Comparison of ENCODE assay signal across 9 mouse cellular contexts in genomic region chr19:45161093-45161492, GRCm38 (mm10). TPM values are rescaled to one million over a fixed set of nuclear protein-coding genes. Genes with fewer than 3 reads are reported as not detected.
DNase-seq lines count a peak whose midpoint lies in the region; ATAC-seq and TF ChIP-seq lines count a peak whose summit lies in the region.
"Had no signal": no experiment of that assay in that cellular context is flagged by ENCODE, and none has a peak within 500 bp of the region (broad histone marks: within the 10 kb centered on the region; RNA-seq: fewer than 3 reads in every experiment).

No protein-coding gene starts in this region.

- no peaks in the 10 kb centered on the region for H3K9me3 ChIP-seq in embryonic facial prominence, embryonic 15.5 days (replicated peaks)
- H3K9me3 ChIP-seq in limb, embryonic 10.5 days (replicated peaks): no peaks in the 10 kb centered on the region

- ATAC-seq in embryonic facial prominence, embryonic 15.5 days (ENCODE audit: insufficient number of reproducible peaks, low FRiP score, low TSS enrichment, low read depth): no peak

- H3K4me3 ChIP-seq in testis, adult 2 months (ENCODE audit: control insufficient read depth, low read depth, low read length): no peak overlapping the region
- H3K4me3 ChIP-seq in bone marrow, adult 2 months (replicated peaks; ENCODE audit: control insufficient read depth, low read depth, low read length): no peak overlapping the region
- peak overlapping the region; percentile 23; the same call in 1 of the 2 replicates for H3K4me3 ChIP-seq in embryonic facial prominence, embryonic 15.5 days (replicated peaks)
- H3K4me3 ChIP-seq in limb, embryonic 10.5 days: no peak overlapping the region

- no peak for DNase-seq in testis, postnatal 14 days (ENCODE audit: low spot score)
- peak; percentile 62 to 76 for DNase-seq in heart, postnatal 36 days
- peak; percentile 84 for DNase-seq in limb, embryonic 10.5 days (ENCODE audit: low spot score)
- peak; percentile 24 to 67 for DNase-seq in natural killer cell, adult 2 months (ENCODE audit: low spot score in 2 of 2)
- DNase-seq in thymus, postnatal 4 days: peak; percentile 73

- intact Hi-C loops in heart, postnatal 36 days (cut with DNase I): loop anchor here (1.0 to 2.0 kb wide), 2 partner anchors 44 to 86 kb away; partner anchors contain the start of gene Kazald1

- no peak for TF ChIP-seq POLR2A in testis, adult 2 months (IDR thresholded peaks at IDR 0.05; ENCODE audit: control insufficient read depth, low read depth, low read length)
- no peak for TF ChIP-seq POLR2A in bone marrow, adult 2 months (IDR thresholded peaks at IDR 0.05; ENCODE audit: borderline replicate concordance, control insufficient read depth, low read depth, low read length)

- H3K9ac ChIP-seq in embryonic facial prominence, embryonic 15.5 days: no peak overlapping the region

- peaks cover 18% of the 10 kb centered on the region for H3K4me1 ChIP-seq in testis, adult 2 months (ENCODE audit: control insufficient read depth, insufficient read depth, low read length)
- no peaks in the 10 kb centered on the region for H3K4me1 ChIP-seq in bone marrow, adult 2 months (ENCODE audit: control insufficient read depth, insufficient read depth, low read length)
- H3K4me1 ChIP-seq in embryonic facial prominence, embryonic 15.5 days: peaks cover 6% of the 10 kb centered on the region; the same call in 1 of the 2 replicates
- H3K4me1 ChIP-seq in limb, embryonic 10.5 days: peaks cover 11% of the 10 kb centered on the region

- H3K4me2 ChIP-seq in embryonic facial prominence, embryonic 15.5 days (replicated peaks): peak overlapping the region; percentile 22; the same call in 1 of the 2 replicates

- WGBS in bone marrow, adult 2 months: under 1% methylated on average over 12 of the region's 12 CpGs
- WGBS in embryonic facial prominence, embryonic 15.5 days: 2% methylated on average over 12 of the region's 12 CpGs
- WGBS in limb, embryonic 10.5 days: 2% methylated on average over 12 of the region's 12 CpGs

- peak; percentile 60; the same call in 1 of the 2 replicates for TF ChIP-seq CTCF in testis, adult 2 months (IDR thresholded peaks at IDR 0.05; ENCODE audit: control insufficient read depth, insufficient read depth, insufficient replicate concordance, low read depth, low read length)
- TF ChIP-seq CTCF in bone marrow, adult 2 months (IDR thresholded peaks at IDR 0.05; ENCODE audit: control insufficient read depth, insufficient read depth, low read length): peak; percentile 71

- no peaks in the 10 kb centered on the region for H3K36me3 ChIP-seq in testis, adult 2 months (ENCODE audit: control insufficient read depth, insufficient read depth, low read length)
- no peaks in the 10 kb centered on the region for H3K36me3 ChIP-seq in embryonic facial prominence, embryonic 15.5 days
- H3K36me3 ChIP-seq in limb, embryonic 10.5 days: no peaks in the 10 kb centered on the region

- no peak overlapping the region for H3K27ac ChIP-seq in testis, adult 2 months (ENCODE audit: control insufficient read depth, insufficient read depth, low read depth, low read length)
- H3K27ac ChIP-seq in bone marrow, adult 2 months (ENCODE audit: control insufficient read depth, insufficient read depth, low read depth, low read length, poor library complexity): no peak overlapping the region
- H3K27ac ChIP-seq in embryonic facial prominence, embryonic 15.5 days (replicated peaks): no peak overlapping the region
- no peak overlapping the region for H3K27ac ChIP-seq in limb, embryonic 10.5 days

- H3K27me3 ChIP-seq in testis, adult 2 months (ENCODE audit: control insufficient read depth, insufficient read depth, low read length): peaks cover 10% of the 10 kb centered on the region
- peaks cover 98% of the 10 kb centered on the region for H3K27me3 ChIP-seq in embryonic facial prominence, embryonic 15.5 days
- H3K27me3 ChIP-seq in limb, embryonic 10.5 days (ENCODE audit: low read depth, poor library complexity, severe bottlenecking): peaks cover 100% of the 10 kb centered on the region

RNA-seq across cellular contexts. Expression of gene Tlx1, which starts 10.6 kb away (rescaled TPM):
- polyA plus RNA-seq in testis, adult 2 months (2012; rRNA removed): 0.06 and 0.10 TPM in 2 replicates
- not detected in 2 replicates for polyA plus RNA-seq in bone marrow, adult 2 months (2011; ENCODE audit: insufficient read depth, insufficient read length, low replicate concordance, missing spikeins)
- polyA plus RNA-seq in embryonic facial prominence, embryonic 15.5 days (2015; fragmentation: Nextera tagmentation; extraction: Ambion mirVana): 1.2 and 1.4 TPM in 2 replicates
- total RNA-seq in heart, postnatal 36 days (2021): not detected
- polyA plus RNA-seq in limb, embryonic 10.5 days (2016; fragmentation: Nextera tagmentation; extraction: Ambion mirVana): 0.15 and 0.36 TPM in 2 replicates
- total RNA-seq: layer of hippocampus, adult 18-20 months had no signal
